ENCODE assay signal across 28 mouse cellular contexts in the genomic region with DNA sequence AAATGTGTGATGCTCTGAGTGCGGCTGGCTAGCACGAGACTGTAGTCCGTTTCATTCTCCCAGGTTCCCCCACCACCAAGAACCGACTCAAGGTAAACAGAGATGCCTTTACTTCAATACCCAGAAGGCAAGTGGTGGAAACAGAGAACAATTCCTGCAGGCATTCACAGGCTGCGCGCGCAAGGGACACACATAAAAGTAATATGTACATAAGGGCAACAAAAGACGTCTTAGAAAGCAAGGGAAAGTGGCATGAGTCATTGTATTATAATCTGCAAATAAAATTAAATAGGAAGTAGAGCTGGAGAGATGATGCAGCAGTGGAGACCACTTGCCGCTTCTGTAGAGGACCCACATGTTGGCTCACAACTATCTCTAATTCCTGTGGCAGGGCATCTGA. TPM values are rescaled to one million over a fixed set of nuclear protein-coding genes. Genes with fewer than 3 reads are reported as not detected.
"Had no signal": no experiment of that assay in that cellular context is flagged by ENCODE, and none has a peak within 500 bp of the region (broad histone marks: within the 10 kb centered on the region; RNA-seq: fewer than 3 reads in every experiment).

No protein-coding gene starts in this region.

- ATAC-seq: forebrain, embryonic 13.5 days; forebrain, embryonic 14.5 days; forebrain, embryonic 15.5 days; forebrain, embryonic 16.5 days; forebrain, postnatal 0 days had no signal

- H3K27me3 ChIP-seq: embryonic facial prominence, embryonic 12.5 days; embryonic facial prominence, embryonic 13.5 days; embryonic facial prominence, embryonic 15.5 days; forebrain, embryonic 12.5 days; forebrain, embryonic 13.5 days; forebrain, embryonic 15.5 days had no signal

- DNase-seq: cerebellum, adult 8-10 months; cerebellum, adult 9-11 months; cerebellum, postnatal 25 days; cerebellum, postnatal 36 days; gastrocnemius, adult 2 months; gastrocnemius, postnatal 10 days; gastrocnemius, postnatal 14 days; gastrocnemius, postnatal 25 days; heart, adult 2 months had no signal

- H3K4me3 ChIP-seq: embryonic facial prominence, embryonic 10.5 days; embryonic facial prominence, embryonic 12.5 days; embryonic facial prominence, embryonic 13.5 days; embryonic facial prominence, embryonic 15.5 days; erythroblast, embryonic 14.5 days; forebrain, embryonic 10.5 days; forebrain, embryonic 12.5 days; forebrain, embryonic 13.5 days; forebrain, embryonic 15.5 days; gastrocnemius, adult 2 months; heart, adult 2 months had no signal

- H3K27ac ChIP-seq: embryonic facial prominence, embryonic 10.5 days; embryonic facial prominence, embryonic 12.5 days; embryonic facial prominence, embryonic 13.5 days; embryonic facial prominence, embryonic 15.5 days; forebrain, embryonic 10.5 days; forebrain, embryonic 12.5 days; forebrain, embryonic 13.5 days; forebrain, embryonic 15.5 days; gastrocnemius, adult 2 months; heart, adult 2 months had no signal

- H3K4me1 ChIP-seq: embryonic facial prominence, embryonic 12.5 days; embryonic facial prominence, embryonic 13.5 days; embryonic facial prominence, embryonic 15.5 days; forebrain, embryonic 10.5 days; forebrain, embryonic 12.5 days; forebrain, embryonic 13.5 days; forebrain, embryonic 15.5 days had no signal

- H3K9me3 ChIP-seq: embryonic facial prominence, embryonic 10.5 days; embryonic facial prominence, embryonic 12.5 days; embryonic facial prominence, embryonic 13.5 days; embryonic facial prominence, embryonic 15.5 days; forebrain, embryonic 10.5 days; forebrain, embryonic 12.5 days; forebrain, embryonic 13.5 days; forebrain, embryonic 15.5 days had no signal

- H3K9ac ChIP-seq: embryonic facial prominence, embryonic 12.5 days; embryonic facial prominence, embryonic 13.5 days; embryonic facial prominence, embryonic 15.5 days; forebrain, embryonic 12.5 days; forebrain, embryonic 13.5 days; forebrain, embryonic 15.5 days; forebrain, postnatal 0 days had no signal

- H3K4me2 ChIP-seq: embryonic facial prominence, embryonic 12.5 days; embryonic facial prominence, embryonic 13.5 days; embryonic facial prominence, embryonic 15.5 days; forebrain, embryonic 12.5 days; forebrain, embryonic 13.5 days; forebrain, embryonic 15.5 days had no signal

RNA-seq across cellular contexts. Expression of gene Gm28729, which starts 47.7 kb away (rescaled TPM):
- total RNA-seq: common myeloid progenitor, adult 5-6 weeks; gastrocnemius, adult 18-20 months; gastrocnemius, adult 2 months; granulocyte monocyte progenitor cell, adult 5-6 weeks; heart, adult 18-20 months; heart, adult 2 months; heart, adult 8-10 months had no signal
- polyA plus RNA-seq: embryonic facial prominence, embryonic 10.5 days; embryonic facial prominence, embryonic 11.5 days; embryonic facial prominence, embryonic 12.5 days; embryonic facial prominence, embryonic 13.5 days; erythroblast, embryonic 14.5 days; forebrain, embryonic 10.5 days; forebrain, embryonic 11.5 days; heart, adult 2 months had no signal

RNA-seq across cellular contexts. Expression of gene Rasa2, which starts 58.7 kb away (rescaled TPM):
- polyA plus RNA-seq: erythroblast, embryonic 14.5 days had no signal
